Mouse (Mus musculus) heart, embryonic 10.5 days (tissue): ENCODE measurements around the gene Tusc2. TPM values are rescaled to one million over a fixed set of nuclear protein-coding genes. Genes with fewer than 3 reads are reported as not detected.

Experiments
- DNase-seq: peaks from one replicate; pipeline ENCODE4 v3.0.0-alpha.2; 2017; ENCODE audit warnings: low spot score
- H3K27ac ChIP-seq: fragments of 300-500 bp; sonication (generic); 2 replicates; pipeline ENCODE4 v1.5.1; 2016; ENCODE audit warnings: mild to moderate bottlenecking
- H3K27me3 ChIP-seq: fragments of 300-500 bp; sonication (generic); 2 replicates; pipeline ENCODE4 v1.6.1; 2016; ENCODE audit warnings: mild to moderate bottlenecking; ENCODE audit not compliant: poor library complexity, insufficient read depth, severe bottlenecking
- H3K36me3 ChIP-seq: fragments of 300-500 bp; sonication (generic); 2 replicates; pipeline ENCODE4 v1.6.1; 2016; ENCODE audit warnings: mild to moderate bottlenecking, moderate library complexity
- H3K4me1 ChIP-seq: fragments of 300-500 bp; sonication (generic); 2 replicates; pipeline ENCODE4 v1.6.1; 2016; ENCODE audit warnings: mild to moderate bottlenecking
- H3K4me3 ChIP-seq: fragments of 300-500 bp; sonication (generic); 2 replicates; pipeline ENCODE4 v1.5.1; 2016; ENCODE audit warnings: mild to moderate bottlenecking, moderate library complexity
- H3K9me3 ChIP-seq: fragments of 300-500 bp; sonication (generic); 2 replicates; pipeline ENCODE4 v1.6.1; 2016; ENCODE audit warnings: mild to moderate bottlenecking, moderate library complexity
- WGBS: fragments of 180-500 bp; shearing (Covaris S2); methylation state at CpG from one replicate; pipeline ENCODE4 v1.1.7; 2016; 5-methylcytosine and 5-hydroxymethylcytosine counted together
- polyA plus RNA-seq: library from polyadenylated mRNA; unstranded; fragments of >200 nt; fragmentation: Nextera tagmentation; extraction: Ambion mirVana; gene quantifications from 2 replicates; pipeline ENCODE4 v1.2.1, GENCODE M21; 2016

Tusc2 gene
- polyA plus RNA-seq, 1 experiment from 2014 or later = 70.0 TPM

DNA sequence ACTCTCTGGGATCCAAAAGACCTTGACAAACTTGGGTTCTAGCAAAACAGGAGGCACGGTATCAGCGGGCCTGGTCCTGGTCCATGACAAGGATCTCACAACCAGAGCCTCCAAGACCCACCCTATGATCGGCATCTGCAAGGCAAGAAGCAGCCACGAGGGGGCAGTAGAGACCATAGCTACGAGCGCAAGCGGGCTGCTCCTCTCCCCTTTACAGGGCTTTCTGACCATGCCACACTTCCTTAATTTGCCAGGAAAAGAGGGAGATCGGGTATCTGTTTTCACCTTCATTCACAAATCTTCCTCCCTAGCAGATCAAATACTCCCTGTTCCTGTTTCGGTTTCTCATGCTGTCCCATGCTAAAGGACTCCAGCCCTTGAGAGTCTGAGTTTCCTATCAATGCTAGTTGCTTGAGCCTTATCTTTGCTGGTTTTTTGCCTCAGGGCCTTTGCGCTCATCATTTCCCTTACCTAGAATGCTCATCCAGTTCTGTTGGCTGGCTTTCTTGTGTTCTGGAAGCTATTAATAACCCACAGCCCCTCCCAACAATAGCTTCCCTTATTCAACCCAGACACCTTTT is 39.1 kb downstream of the Tusc2 start:
- Histone ChIP-seq H3K27me3 (peaks cover 73% of the 10 kb centered on the region), H3K36me3 (peaks cover 3% of the 10 kb centered on the region; the same call in 1 of the 2 replicates), H3K27ac (peak overlapping the region; percentile 30), H3K4me1 (peaks cover 63% of the 10 kb centered on the region), H3K9me3 (no peaks in the 10 kb centered on the region), H3K4me3 (no peak overlapping the region)
- peak; percentile 92 for DNase-seq
- WGBS = 11% methylated on average over 10 of the region's 10 CpGs

DNA sequence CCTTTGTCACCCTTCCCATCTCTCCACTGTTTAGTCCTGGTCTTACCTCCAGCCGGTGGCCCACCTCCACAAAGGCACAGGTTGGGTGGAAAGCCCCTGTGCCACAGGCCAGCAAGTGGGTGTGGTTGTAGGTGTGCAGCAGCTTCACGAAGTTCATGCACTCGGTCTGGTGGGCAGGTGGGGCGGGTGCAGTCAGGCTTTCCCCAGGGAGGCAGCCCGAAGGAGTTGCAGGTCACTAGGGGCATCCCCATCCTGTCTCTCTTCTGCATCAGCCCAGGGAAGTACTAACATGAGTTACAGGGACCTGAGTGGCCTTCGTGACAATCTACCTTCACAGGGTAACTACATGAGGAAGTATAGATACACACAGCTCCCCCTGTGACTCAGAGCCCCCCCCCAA is 40.2 kb downstream of the Tusc2 start:
- Histone ChIP-seq H3K4me1 (peaks cover 68% of the 10 kb centered on the region), H3K4me3 (no peak overlapping the region), H3K27me3 (peaks cover 71% of the 10 kb centered on the region), H3K27ac (no peak overlapping the region), H3K9me3 (no peaks in the 10 kb centered on the region), H3K36me3 (peaks cover 3% of the 10 kb centered on the region; the same call in 1 of the 2 replicates)
- WGBS = 76% methylated on average over 6 of the region's 6 CpGs
- DNase-seq = no peak

DNA sequence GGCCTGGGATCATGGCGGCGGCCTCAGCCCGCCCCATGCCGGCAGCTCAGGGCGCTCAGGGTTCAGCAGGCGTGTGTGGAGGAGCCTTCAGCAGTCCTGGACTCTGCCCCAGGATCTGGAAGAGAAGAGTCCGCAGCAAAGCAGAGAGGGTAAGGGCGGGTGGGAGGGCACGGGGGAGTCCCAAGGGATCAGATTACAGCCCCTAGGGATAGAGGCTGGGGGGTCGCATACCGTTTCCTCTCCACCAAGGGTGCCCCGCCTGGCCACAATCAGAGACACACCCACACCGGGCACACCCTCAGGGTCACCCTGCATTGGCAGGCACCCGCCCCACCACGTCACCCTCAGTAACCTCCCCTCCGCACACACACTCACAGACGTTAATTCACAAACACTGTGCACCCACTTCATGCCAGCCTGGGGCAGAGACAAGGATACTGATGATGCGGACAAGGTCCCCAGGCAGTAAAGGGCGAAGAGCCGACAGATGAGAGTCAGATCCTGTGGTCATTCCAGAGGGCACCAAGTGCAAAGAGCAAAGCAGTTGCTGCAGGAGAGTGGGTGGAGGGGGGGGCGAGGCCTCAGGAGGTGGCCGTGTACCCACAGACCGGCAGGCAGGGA is 42.1 kb downstream of the Tusc2 start:
- H3K9me3 ChIP-seq = no peaks in the 10 kb centered on the region
- no peaks in the 10 kb centered on the region for H3K36me3 ChIP-seq
- H3K27ac ChIP-seq = peak overlapping the region; percentile 48
- peaks cover 77% of the 10 kb centered on the region for H3K4me1 ChIP-seq
- WGBS = 33% methylated on average over 23 of the region's 23 CpGs
- H3K4me3 ChIP-seq = peak overlapping the region; percentile 37
- no peak for DNase-seq
- peaks cover 52% of the 10 kb centered on the region for H3K27me3 ChIP-seq

DNA sequence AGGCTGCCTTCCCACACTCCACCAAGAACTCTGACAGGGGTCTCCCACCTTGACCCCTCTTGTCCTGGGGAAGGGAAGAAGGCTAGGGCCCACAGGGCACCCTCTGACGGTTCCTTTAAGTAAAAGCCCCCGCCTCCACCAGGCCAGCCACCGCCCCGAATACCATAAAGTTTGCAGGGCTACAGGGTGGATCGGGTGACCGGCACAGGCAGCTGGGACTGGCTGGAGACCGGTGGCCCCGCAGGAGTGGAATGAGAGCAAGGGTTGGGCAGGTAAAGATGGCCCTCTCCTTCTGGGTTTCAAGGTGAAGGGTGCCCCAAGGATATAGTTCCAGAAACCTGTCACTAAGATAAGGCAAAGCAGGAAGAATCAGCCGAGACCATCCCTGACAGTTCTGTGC is 43.5 kb downstream of the Tusc2 start:
- no peaks in the 10 kb centered on the region for H3K9me3 ChIP-seq
- 12% methylated on average over 9 of the region's 9 CpGs for WGBS

DNA sequence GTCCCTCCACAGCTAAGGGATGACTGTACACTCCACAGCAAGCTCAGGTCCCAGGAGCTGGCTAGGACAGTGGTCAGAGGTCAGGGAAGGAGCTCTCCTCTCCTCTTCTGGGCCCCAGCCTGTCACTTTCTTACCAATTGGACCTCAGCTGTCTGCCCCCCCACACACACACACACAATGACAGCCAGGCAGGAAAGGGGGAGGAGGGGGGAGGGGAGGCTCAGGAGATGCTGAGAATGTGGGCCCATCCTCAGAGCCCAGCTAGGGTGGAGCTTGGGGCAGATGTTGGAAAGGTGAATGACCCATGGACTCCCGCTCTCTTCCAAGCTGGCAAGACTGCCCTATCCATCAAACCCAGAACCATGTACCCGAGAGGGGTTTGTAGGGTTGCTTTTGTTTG is 44.0 kb downstream of the Tusc2 start:
- Histone ChIP-seq H3K9me3 (no peaks in the 10 kb centered on the region), H3K27me3 (peaks cover 39% of the 10 kb centered on the region), H3K36me3 (no peaks in the 10 kb centered on the region), H3K4me3 (peak overlapping the region; percentile 39), H3K4me1 (peaks cover 87% of the 10 kb centered on the region), H3K27ac (peak overlapping the region; percentile 48)
- DNase-seq = no peak
- WGBS = 78% methylated on average over 2 of the region's 2 CpGs

More for the DNA sequence above, 43.5 kb downstream of the Tusc2 start:
- Histone ChIP-seq H3K4me1 (peaks cover 85% of the 10 kb centered on the region), H3K36me3 (no peaks in the 10 kb centered on the region), H3K27me3 (peaks cover 39% of the 10 kb centered on the region), H3K27ac (peak overlapping the region; percentile 48), H3K4me3 (peak overlapping the region; percentile 39)
- no peak for DNase-seq

DNA sequence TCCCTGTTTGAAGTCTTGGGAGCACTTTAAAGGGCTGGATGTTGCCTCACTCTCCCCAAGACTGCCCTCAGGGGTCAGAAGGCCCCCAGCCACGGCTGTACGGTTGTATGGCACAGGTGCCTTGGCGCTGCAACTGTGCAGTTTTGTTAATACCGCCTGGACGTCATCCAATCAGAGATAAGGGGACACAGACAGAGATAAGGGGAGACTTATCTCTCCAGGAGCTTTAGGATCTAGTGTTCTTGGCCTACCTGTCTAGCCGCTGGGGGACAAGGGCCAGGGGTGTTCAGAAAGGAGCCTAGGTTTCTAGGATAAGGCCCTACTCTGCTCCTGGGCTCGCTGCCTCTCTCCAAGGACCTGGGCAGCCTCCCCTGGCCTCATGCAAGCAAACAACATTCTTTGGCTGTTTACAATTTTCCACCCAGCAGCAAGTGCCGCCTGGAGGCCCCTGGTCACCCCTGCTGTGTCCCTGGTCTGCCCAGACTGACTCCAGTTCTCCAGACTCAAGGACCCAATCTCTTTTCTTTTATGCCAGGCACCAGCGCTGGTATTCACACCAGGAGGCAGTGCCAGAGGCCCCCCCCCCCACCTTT is 44.7 kb downstream of the Tusc2 start:
- H3K27me3 ChIP-seq = peaks cover 37% of the 10 kb centered on the region
- WGBS = 34% methylated on average over 9 of the region's 9 CpGs
- H3K27ac ChIP-seq = peak overlapping the region; percentile 48
- no peaks in the 10 kb centered on the region for H3K36me3 ChIP-seq
- H3K4me3 ChIP-seq = peak overlapping the region; percentile 20; the same call in 1 of the 2 replicates
- peaks cover 87% of the 10 kb centered on the region for H3K4me1 ChIP-seq
- no peaks in the 10 kb centered on the region for H3K9me3 ChIP-seq
- DNase-seq = no peak

DNA sequence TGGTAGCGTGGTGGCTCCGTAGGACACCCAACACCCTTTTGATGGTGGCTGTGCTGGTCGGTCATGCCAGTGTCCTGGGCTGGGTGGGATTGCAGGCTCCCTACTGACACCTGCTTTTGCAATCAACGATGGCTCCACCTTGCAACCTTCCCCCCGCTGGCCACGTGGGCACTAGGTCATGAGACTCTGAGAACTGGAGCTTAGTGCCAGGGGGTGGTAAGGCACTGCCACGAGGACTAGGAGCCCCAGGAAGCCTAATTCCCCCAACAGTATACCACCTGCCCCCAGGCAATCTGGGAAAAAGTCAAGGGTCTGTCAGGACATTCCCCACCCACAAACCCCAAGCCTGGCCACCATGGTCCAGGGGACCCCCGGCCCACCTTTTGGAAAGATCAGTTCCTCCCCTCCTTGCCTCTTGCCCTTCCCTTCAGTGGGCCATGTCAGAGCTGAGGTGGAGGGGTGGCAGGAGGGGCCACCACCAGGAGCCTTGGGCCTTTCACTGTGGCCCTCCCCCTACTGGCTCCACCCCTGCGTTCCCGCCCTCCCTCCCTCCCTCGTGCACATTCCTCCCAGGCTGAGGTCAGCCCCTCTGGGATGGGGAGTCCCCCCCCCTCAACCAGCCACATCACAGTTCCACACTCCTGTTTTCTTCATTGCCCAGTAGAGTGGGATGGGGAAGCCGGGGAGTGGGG is 45.8 kb downstream of the Tusc2 start, which contains the start of gene Sema3b:
TSS of gene Sema3b (minus strand) at position 489 of the 692 bp plus-strand sequence.
- peak within 1 kb of the TSS; percentile 20; the same call in 1 of the 2 replicates for H3K4me3 ChIP-seq
- DNase-seq = no peak
- H3K9me3 ChIP-seq = no peaks in the 10 kb centered on the region
- H3K4me1 ChIP-seq = peaks cover 89% of the 10 kb centered on the region
- H3K27me3 ChIP-seq = peaks cover 26% of the 10 kb centered on the region
- peaks cover 4% of the 10 kb centered on the region for H3K36me3 ChIP-seq
- 38% methylated on average over 12 of the region's 12 CpGs for WGBS
- peak within 1 kb of the TSS; percentile 48 for H3K27ac ChIP-seq

DNA sequence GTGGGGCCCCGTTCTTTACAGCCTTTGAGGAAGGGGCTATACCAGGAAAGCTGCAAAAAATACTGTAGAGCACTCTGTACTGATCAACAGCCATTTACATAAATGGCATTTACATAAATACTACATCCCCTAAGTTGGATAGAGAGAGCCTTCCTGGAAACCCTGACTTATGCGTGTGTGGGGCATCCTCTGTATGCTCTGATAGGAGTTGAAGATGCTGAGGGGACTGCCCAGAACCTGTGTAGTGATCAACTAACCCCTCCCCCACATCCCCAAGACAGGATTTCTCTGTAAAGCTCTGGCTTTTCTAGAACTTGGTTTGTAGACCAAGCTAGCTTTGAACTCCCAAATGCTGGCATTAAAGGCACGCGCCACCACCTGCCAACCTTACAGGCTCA is 46.4 kb downstream of the Tusc2 start:
- no peak overlapping the region for H3K4me3 ChIP-seq
- H3K27ac ChIP-seq = peak overlapping the region; percentile 48; the same call in 1 of the 2 replicates
- WGBS = 65% methylated on average over 4 of the region's 4 CpGs
- H3K4me1 ChIP-seq = peaks cover 88% of the 10 kb centered on the region
- no peak for DNase-seq
- peaks cover 10% of the 10 kb centered on the region for H3K36me3 ChIP-seq
- peaks cover 20% of the 10 kb centered on the region for H3K27me3 ChIP-seq
- H3K9me3 ChIP-seq = no peaks in the 10 kb centered on the region

DNA sequence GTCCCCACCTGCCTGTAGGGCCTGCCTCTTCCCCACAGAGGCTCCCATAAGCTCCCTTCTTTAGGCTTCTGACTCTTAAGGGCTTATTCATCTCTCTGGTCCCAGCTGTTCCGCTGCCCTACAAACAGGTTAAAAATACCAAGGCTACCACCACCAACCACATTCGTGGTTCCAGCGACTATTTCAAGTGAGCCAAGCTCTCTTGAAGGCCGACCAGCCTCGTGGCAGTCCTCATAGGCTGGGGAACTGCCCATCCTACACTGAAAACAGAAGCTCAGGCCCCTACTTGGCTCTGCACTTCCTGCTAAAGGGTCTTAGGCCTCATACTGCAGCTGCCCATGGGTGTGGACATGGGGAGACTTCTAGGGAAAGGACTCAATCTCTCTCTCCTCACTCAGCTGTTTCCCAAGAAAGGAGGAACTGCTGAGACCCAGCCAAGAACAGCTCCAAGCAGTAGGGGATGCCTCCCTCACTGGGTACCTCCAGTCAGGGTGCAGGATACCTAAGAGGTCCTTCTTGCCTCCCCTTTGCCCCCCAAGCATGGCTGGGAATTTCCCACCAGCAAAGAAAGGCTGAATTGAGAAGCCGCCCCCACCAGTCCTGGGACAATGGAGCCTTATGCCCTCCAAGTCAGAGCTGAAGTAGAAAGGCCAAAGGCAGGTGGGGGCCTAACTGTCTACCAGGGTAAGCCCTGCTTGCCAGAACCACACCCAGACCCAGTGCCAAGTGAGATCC is 48.6 kb downstream of the Tusc2 start:
- WGBS = 54% methylated on average over 6 of the region's 6 CpGs
- Histone ChIP-seq H3K4me1 (peaks cover 78% of the 10 kb centered on the region), H3K36me3 (peaks cover 32% of the 10 kb centered on the region), H3K27me3 (peaks cover 5% of the 10 kb centered on the region; the same call in 1 of the 2 replicates), H3K4me3 (peak overlapping the region; percentile 63), H3K27ac (peak overlapping the region; percentile 96), H3K9me3 (no peaks in the 10 kb centered on the region)
- DNase-seq = no peak

DNA sequence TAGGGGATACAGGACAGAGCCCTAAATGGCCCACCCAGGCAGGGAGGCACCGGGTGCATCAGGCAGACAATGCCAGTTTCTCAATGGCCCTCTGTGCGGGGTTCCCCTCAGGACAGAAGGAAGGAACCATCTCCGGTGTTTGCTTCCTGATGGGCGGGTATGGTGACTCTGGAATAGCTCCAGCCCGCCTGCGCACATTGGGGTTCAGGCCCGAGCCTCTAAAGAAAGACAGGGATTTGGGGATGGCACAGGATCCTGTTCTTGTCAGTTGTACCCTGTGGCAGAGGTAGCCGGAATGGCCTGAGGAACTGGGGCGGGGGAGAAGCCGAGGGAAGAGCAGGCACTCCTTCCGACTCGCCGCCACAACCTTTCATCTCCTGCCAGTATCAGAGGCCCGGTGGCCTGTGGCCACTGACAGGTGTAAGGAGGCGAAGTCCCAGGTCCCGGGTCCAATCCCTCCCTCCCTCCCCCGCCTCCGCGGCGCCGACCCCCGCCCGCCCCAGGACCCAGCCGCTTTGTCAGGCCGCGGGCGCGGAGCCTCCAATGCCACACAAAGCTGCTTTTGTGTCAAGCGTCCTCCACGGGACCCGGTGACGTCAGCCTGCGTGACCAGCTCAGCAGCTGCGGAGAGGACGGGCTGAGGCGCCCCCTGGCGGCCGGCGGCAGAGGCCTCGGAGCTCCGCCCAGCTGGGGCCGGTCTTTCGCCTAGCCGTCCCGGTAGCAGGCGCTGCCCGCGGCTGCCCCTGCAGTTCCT is 49.3 kb downstream of the Tusc2 start:
- no peaks in the 10 kb centered on the region for H3K9me3 ChIP-seq
- peaks cover 38% of the 10 kb centered on the region for H3K36me3 ChIP-seq
- DNase-seq = peak; percentile 98
- WGBS = 5% methylated on average over 43 of the region's 48 CpGs
- peak overlapping the region; percentile 96 for H3K27ac ChIP-seq
- peaks cover 70% of the 10 kb centered on the region for H3K4me1 ChIP-seq
- H3K4me3 ChIP-seq = peak overlapping the region; percentile 63
- H3K27me3 ChIP-seq = peaks cover 4% of the 10 kb centered on the region; the same call in 1 of the 2 replicates

DNA sequence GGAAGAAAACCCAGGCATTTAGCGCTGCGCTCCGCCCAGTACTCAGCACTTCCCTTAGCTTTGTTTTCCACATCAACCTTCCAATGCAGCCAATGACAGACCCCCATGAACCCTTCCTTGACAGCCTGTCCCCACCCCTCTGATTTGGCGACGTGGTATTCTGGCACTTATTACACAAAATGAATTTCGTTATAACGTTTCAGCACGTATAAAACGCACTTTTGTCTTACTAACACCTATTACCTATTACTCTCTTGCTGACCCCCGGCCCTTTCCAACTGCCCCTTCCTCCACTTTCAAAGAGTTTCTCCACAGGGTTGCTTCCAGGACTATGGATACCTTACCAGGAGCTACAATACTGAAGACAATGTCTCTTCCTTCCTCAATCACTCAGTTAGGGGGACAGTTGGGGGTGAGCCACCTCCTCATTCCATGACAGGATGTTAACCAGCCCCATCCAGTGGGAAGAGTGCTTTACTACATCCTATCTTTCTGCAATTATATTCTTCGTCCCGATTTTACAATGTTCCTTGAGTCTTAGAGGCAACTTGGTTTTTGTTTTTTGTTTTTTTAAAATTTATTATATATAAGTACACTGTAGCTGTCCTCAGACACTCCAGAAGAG is 50.0 kb downstream of the Tusc2 start:
- DNase-seq = no peak
- H3K9me3 ChIP-seq = no peaks in the 10 kb centered on the region
- WGBS = 11% methylated on average over 12 of the region's 12 CpGs
- H3K27me3 ChIP-seq = peaks cover under 1% of the 10 kb centered on the region; the same call in 1 of the 2 replicates
- H3K27ac ChIP-seq = peak overlapping the region; percentile 96
- peaks cover 45% of the 10 kb centered on the region for H3K36me3 ChIP-seq
- H3K4me1 ChIP-seq = peaks cover 68% of the 10 kb centered on the region
- peak overlapping the region; percentile 63 for H3K4me3 ChIP-seq
